Mouse (Mus musculus) heart, embryonic 10.5 days (tissue): ENCODE measurements around the gene Tert. TPM values are rescaled to one million over a fixed set of nuclear protein-coding genes. Genes with fewer than 3 reads are reported as not detected.

ENCODE experiments used
- DNase-seq: peaks from one replicate; pipeline ENCODE4 v3.0.0-alpha.2; 2017; ENCODE audit warnings: low spot score
- H3K27ac ChIP-seq: fragments of 300-500 bp; sonication (generic); 2 replicates; pipeline ENCODE4 v1.5.1; 2016; ENCODE audit warnings: mild to moderate bottlenecking
- H3K27me3 ChIP-seq: fragments of 300-500 bp; sonication (generic); 2 replicates; pipeline ENCODE4 v1.6.1; 2016; ENCODE audit warnings: mild to moderate bottlenecking; ENCODE audit not compliant: poor library complexity, insufficient read depth, severe bottlenecking
- H3K36me3 ChIP-seq: fragments of 300-500 bp; sonication (generic); 2 replicates; pipeline ENCODE4 v1.6.1; 2016; ENCODE audit warnings: mild to moderate bottlenecking, moderate library complexity
- H3K4me1 ChIP-seq: fragments of 300-500 bp; sonication (generic); 2 replicates; pipeline ENCODE4 v1.6.1; 2016; ENCODE audit warnings: mild to moderate bottlenecking
- H3K4me3 ChIP-seq: fragments of 300-500 bp; sonication (generic); 2 replicates; pipeline ENCODE4 v1.5.1; 2016; ENCODE audit warnings: mild to moderate bottlenecking, moderate library complexity
- H3K9me3 ChIP-seq: fragments of 300-500 bp; sonication (generic); 2 replicates; pipeline ENCODE4 v1.6.1; 2016; ENCODE audit warnings: mild to moderate bottlenecking, moderate library complexity
- WGBS: fragments of 180-500 bp; shearing (Covaris S2); methylation state at CpG from one replicate; pipeline ENCODE4 v1.1.7; 2016; 5-methylcytosine and 5-hydroxymethylcytosine counted together
- polyA plus RNA-seq: library from polyadenylated mRNA; unstranded; fragments of >200 nt; fragmentation: Nextera tagmentation; extraction: Ambion mirVana; gene quantifications from 2 replicates; pipeline ENCODE4 v1.2.1, GENCODE M21; 2016

Gene Tert
- 4.1 and 5.2 TPM in 2 replicates for polyA plus RNA-seq

- H3K4me3 ChIP-seq = peak within 1 kb of the TSS; percentile 73
- H3K9me3 ChIP-seq = no peaks in the 10 kb centered on the region
- 11% methylated on average over 47 of the region's 47 CpGs for WGBS
- H3K36me3 ChIP-seq = peaks cover 4% of the 10 kb centered on the region; the same call in 1 of the 2 replicates
- DNase-seq = no peak
- H3K27ac ChIP-seq = peak within 1 kb of the TSS; percentile 88
- peaks cover 7% of the 10 kb centered on the region; the same call in 1 of the 2 replicates for H3K27me3 ChIP-seq
- H3K4me1 ChIP-seq = peaks cover 21% of the 10 kb centered on the region
Measured at GRCm38 (mm10) chr13:73626745-73627549, at the start of gene Tert. Gene Tert (plus strand): TSS chr13:73626911.

- no peaks in the 10 kb centered on the region for H3K27me3 ChIP-seq
- 64% methylated on average over 2 of the region's 2 CpGs for WGBS
- no peaks in the 10 kb centered on the region for H3K36me3 ChIP-seq
- no peaks in the 10 kb centered on the region for H3K9me3 ChIP-seq
- no peaks in the 10 kb centered on the region for H3K4me1 ChIP-seq
- no peak overlapping the region for H3K4me3 ChIP-seq
- no peak for DNase-seq
- no peak overlapping the region for H3K27ac ChIP-seq
Measured at GRCm38 (mm10) chr13:73577277-73577676, 49.4 kb upstream of the Tert start.

GRCm38 (mm10) chr13:73591488-73591887 lies 35.2 kb upstream of the Tert start:
- no peaks in the 10 kb centered on the region for H3K9me3 ChIP-seq
- no peaks in the 10 kb centered on the region for H3K36me3 ChIP-seq
- DNase-seq = no peak
- no peaks in the 10 kb centered on the region for H3K4me1 ChIP-seq
- H3K4me3 ChIP-seq = no peak overlapping the region
- H3K27me3 ChIP-seq = peaks cover 18% of the 10 kb centered on the region
- H3K27ac ChIP-seq = no peak overlapping the region
- WGBS = 86% methylated on average over 3 of the region's 3 CpGs

- Histone ChIP-seq H3K4me3 (no peak overlapping the region), H3K27ac (no peak overlapping the region), H3K36me3 (no peaks in the 10 kb centered on the region), H3K27me3 (peaks cover 18% of the 10 kb centered on the region), H3K9me3 (no peaks in the 10 kb centered on the region), H3K4me1 (no peaks in the 10 kb centered on the region)
- DNase-seq = no peak
- WGBS = 44% methylated on average over 2 of the region's 2 CpGs
Measured at GRCm38 (mm10) chr13:73592546-73592945, 34.2 kb upstream of the Tert start.

- Histone ChIP-seq H3K36me3 (no peaks in the 10 kb centered on the region), H3K27me3 (peaks cover 18% of the 10 kb centered on the region), H3K27ac (no peak overlapping the region), H3K4me3 (no peak overlapping the region), H3K4me1 (no peaks in the 10 kb centered on the region), H3K9me3 (no peaks in the 10 kb centered on the region)
- DNase-seq = no peak
- WGBS = 63% methylated on average over 4 of the region's 4 CpGs
Measured at GRCm38 (mm10) chr13:73596276-73596675, 30.4 kb upstream of the Tert start.

- Histone ChIP-seq H3K9me3 (no peaks in the 10 kb centered on the region), H3K4me1 (peaks cover 14% of the 10 kb centered on the region), H3K36me3 (no peaks in the 10 kb centered on the region), H3K27ac (no peak overlapping the region), H3K4me3 (no peak overlapping the region), H3K27me3 (0 out of 2 replicates have a peak, but pooled peaks cover 2% of the 10 kb centered on the region)
- WGBS = 58% methylated on average over 4 of the region's 4 CpGs
- DNase-seq = no peak
Measured at GRCm38 (mm10) chr13:73600217-73600616, 26.5 kb upstream of the Tert start.

GRCm38 (mm10) chr13:73603046-73603445 lies 23.7 kb upstream of the Tert start:
- 45% methylated on average over 4 of the region's 4 CpGs for WGBS
- peak overlapping the region; percentile 95 for H3K27ac ChIP-seq
- no peak for DNase-seq

GRCm38 (mm10) chr13:73603522-73604155 lies 23.1 kb upstream of the Tert start, which contains the start of gene Clptm1l:
Gene Clptm1l (plus strand): TSS chr13:73604006.
- no peaks in the 10 kb centered on the region for H3K9me3 ChIP-seq
- H3K27ac ChIP-seq = peak within 1 kb of the TSS; percentile 95
- no peaks in the 10 kb centered on the region for H3K27me3 ChIP-seq
- H3K4me1 ChIP-seq = peaks cover 17% of the 10 kb centered on the region
- peak; percentile 98 for DNase-seq
- peak within 1 kb of the TSS; percentile 83 for H3K4me3 ChIP-seq
- H3K36me3 ChIP-seq = peaks cover 29% of the 10 kb centered on the region
- under 1% methylated on average over 53 of the region's 53 CpGs for WGBS

More at GRCm38 (mm10) chr13:73603046-73603445, 23.7 kb upstream of the Tert start:
- H3K4me1 ChIP-seq = peaks cover 17% of the 10 kb centered on the region
- H3K9me3 ChIP-seq = no peaks in the 10 kb centered on the region
- no peaks in the 10 kb centered on the region for H3K27me3 ChIP-seq
- peak overlapping the region; percentile 83 for H3K4me3 ChIP-seq
- peaks cover 23% of the 10 kb centered on the region for H3K36me3 ChIP-seq

GRCm38 (mm10) chr13:73604156-73604957 lies 22.4 kb upstream of the Tert start:
- WGBS = 2% methylated on average over 36 of the region's 39 CpGs

GRCm38 (mm10) chr13:73618406-73618805 lies 8.3 kb upstream of the Tert start:
- WGBS = 92% methylated on average over 5 of the region's 5 CpGs

More at GRCm38 (mm10) chr13:73604156-73604957, 22.4 kb upstream of the Tert start:
- no peak for DNase-seq
- Histone ChIP-seq H3K27me3 (no peaks in the 10 kb centered on the region), H3K4me3 (peak overlapping the region; percentile 83), H3K9me3 (no peaks in the 10 kb centered on the region), H3K4me1 (peaks cover 17% of the 10 kb centered on the region), H3K27ac (peak overlapping the region; percentile 95), H3K36me3 (peaks cover 36% of the 10 kb centered on the region)

GRCm38 (mm10) chr13:73620637-73621036 lies 6.1 kb upstream of the Tert start:
- no peaks in the 10 kb centered on the region for H3K27me3 ChIP-seq
- no peak overlapping the region for H3K4me3 ChIP-seq
- 69% methylated on average over 6 of the region's 6 CpGs for WGBS
- H3K4me1 ChIP-seq = no peaks in the 10 kb centered on the region
- DNase-seq = no peak
- H3K27ac ChIP-seq = no peak overlapping the region
- no peaks in the 10 kb centered on the region for H3K9me3 ChIP-seq
- H3K36me3 ChIP-seq = peaks cover 64% of the 10 kb centered on the region

More at GRCm38 (mm10) chr13:73618406-73618805, 8.3 kb upstream of the Tert start:
- Histone ChIP-seq H3K27ac (no peak overlapping the region), H3K4me1 (no peaks in the 10 kb centered on the region), H3K9me3 (no peaks in the 10 kb centered on the region), H3K27me3 (no peaks in the 10 kb centered on the region), H3K4me3 (no peak overlapping the region), H3K36me3 (peaks cover 86% of the 10 kb centered on the region)
- DNase-seq = no peak

- H3K9me3 ChIP-seq = no peaks in the 10 kb centered on the region
- H3K4me1 ChIP-seq = peaks cover 21% of the 10 kb centered on the region
- H3K4me3 ChIP-seq = peak overlapping the region; percentile 73
- peaks cover 7% of the 10 kb centered on the region; the same call in 1 of the 2 replicates for H3K27me3 ChIP-seq
- WGBS = 42% methylated on average over 6 of the region's 6 CpGs
- DNase-seq = no peak
- peak overlapping the region; percentile 88 for H3K27ac ChIP-seq
- H3K36me3 ChIP-seq = peaks cover 8% of the 10 kb centered on the region; the same call in 1 of the 2 replicates
Measured at GRCm38 (mm10) chr13:73626410-73626744, 334 bp upstream of the Tert start.
